Mouse (Mus musculus): ENCODE measurements around the gene Abcc4. TPM values are rescaled to one million over a fixed set of nuclear protein-coding genes. Genes with fewer than 3 reads are reported as not detected.

The Abcc4 gene
- total RNA-seq (2023): 23.7 and 35.3 TPM in 2 replicates

DNA sequence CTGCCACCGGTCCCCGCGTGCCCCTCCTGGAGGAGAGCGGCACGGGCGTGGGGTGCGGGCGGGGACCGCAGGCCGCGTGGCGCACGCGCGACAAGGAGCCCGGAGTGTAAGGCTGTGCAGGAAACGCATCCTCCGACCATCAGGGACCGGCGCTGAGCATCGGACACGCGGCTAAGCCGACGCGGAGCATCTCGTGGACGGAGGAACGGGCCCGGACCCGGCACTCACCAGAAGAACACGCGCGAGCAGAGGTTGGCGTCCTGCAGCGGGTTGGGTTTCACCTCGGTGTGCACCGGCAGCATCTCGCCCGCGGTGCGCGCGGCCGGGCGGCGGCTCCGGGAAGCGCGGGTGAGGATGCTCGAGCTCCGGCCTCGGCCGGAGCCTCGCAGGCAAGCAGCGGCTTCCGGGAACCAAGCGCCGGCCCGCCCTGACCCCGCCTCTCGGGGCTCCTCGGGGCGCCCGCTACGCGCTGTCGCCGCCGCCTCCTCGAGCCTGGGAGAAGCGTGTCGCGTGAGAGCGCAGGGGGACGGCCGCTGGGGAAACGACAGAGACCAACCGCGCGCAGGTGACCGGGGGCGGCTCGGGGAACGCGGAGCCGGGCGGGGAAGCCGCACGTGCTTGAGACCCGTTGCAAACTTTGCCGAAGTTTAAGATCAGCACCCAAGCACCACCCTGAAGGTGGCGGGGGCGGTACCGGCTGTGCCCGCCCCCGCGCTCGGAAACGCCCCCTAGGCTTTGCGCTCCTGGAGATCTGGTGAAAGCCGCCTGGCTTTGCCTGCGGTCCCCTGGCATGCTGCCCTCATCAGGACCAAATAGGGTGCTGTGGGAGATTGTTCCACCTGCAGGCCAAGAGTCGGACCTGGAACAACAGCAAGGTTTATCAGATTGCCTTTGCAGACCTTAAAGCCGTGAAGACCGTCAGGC, at the start of gene Abcc4:
TSS of gene Abcc4 (minus strand) at position 412 of the 924 bp plus-strand sequence.

Other genes with a start within 250 kb of the Abcc4 start
- gene Cldn10, start 81.7 kb upstream of the Abcc4 start, total RNA-seq (2023): not detected in 2 replicates
- gene Dzip1, start 219.2 kb upstream of the Abcc4 start, total RNA-seq (2023): not detected in 2 replicates
- 23.4 and 26.6 TPM in 2 replicates for gene Dnajc3, start 231.8 kb upstream of the Abcc4 start, total RNA-seq (2023)

Data from neutrophil, adult 65 days (primary cell).